Comparison of ENCODE assay signal across 30 mouse cellular contexts in the genomic region with DNA sequence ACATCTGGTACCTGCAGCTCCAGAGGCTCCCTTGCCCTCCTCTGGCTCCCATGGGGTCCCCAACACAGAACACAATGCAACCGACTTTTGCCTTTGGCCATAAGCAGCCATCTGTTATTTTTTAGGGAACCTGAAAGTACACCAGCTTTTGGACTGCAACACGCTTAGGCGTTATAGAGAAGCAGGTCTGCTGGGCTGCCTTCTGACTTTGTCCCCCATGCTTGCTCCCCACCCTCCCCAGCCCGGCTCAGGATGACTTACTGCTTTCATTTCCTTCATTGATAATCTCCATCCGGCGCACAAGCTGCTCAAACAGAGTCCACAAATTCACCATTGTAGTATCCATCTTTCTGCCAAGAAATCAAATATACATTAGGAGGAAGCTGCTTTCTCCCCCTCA. TPM values are rescaled to one million over a fixed set of nuclear protein-coding genes. Genes with fewer than 3 reads are reported as not detected.
DNase-seq lines count a peak whose midpoint lies in the region; ATAC-seq lines count a peak whose summit lies in the region.
"Had no signal": no experiment of that assay in that cellular context is flagged by ENCODE, and none has a peak within 500 bp of the region (broad histone marks: within the 10 kb centered on the region; RNA-seq: fewer than 3 reads in every experiment).

No protein-coding gene starts in this region.

- DNase-seq in embryonic facial prominence, embryonic 10.5 days (ENCODE audit: low spot score), result no peak
- no peak for DNase-seq in neural tube, embryonic 11.5 days (ENCODE audit: low spot score)
- DNase-seq in neural tube, embryonic 10.5 days (ENCODE audit: extremely low spot score, low spot score), result no peak
- no peak for DNase-seq in layer of hippocampus, adult 18-20 months (ENCODE audit: low spot score in 2 of 2)
- no peak for DNase-seq in cerebellum, postnatal 14 days
- DNase-seq: adrenal gland, postnatal 14 days; cerebellum, adult 9-11 months; gastrocnemius, postnatal 10 days; heart, adult 11 months; kidney, postnatal 25 days; left cerebral cortex, postnatal 4 days; lung, postnatal 36 days; thymus, postnatal 14 days had no signal

- no peak for ATAC-seq in embryonic facial prominence, embryonic 12.5 days (ENCODE audit: insufficient number of reproducible peaks, insufficient read depth, low FRiP score, low TSS enrichment)
- no peak for ATAC-seq in neural tube, embryonic 11.5 days (ENCODE audit: insufficient read depth, low FRiP score, low TSS enrichment)
- ATAC-seq in megakaryocyte, adult 5-6 weeks (ENCODE audit: poor library complexity, severe bottlenecking), result peak; percentile 88
- no peak for ATAC-seq in intestine, embryonic 16.5 days
- ATAC-seq: forebrain, embryonic 15.5 days; intestine, postnatal 0 days had no signal

- 68% methylated on average over 6 of the region's 6 CpGs for WGBS in embryonic facial prominence, embryonic 12.5 days
- WGBS in embryonic facial prominence, embryonic 10.5 days, result 88% methylated on average over 6 of the region's 6 CpGs
- 73% methylated on average over 6 of the region's 6 CpGs for WGBS in neural tube, embryonic 11.5 days
- WGBS in intestine, embryonic 16.5 days, result 74% methylated on average over 6 of the region's 6 CpGs

- H3K27ac ChIP-seq in embryonic facial prominence, embryonic 12.5 days, result peak overlapping the region; percentile 11; the same call in 1 of the 2 replicates
- no peak overlapping the region for H3K27ac ChIP-seq in embryonic facial prominence, embryonic 10.5 days (replicated peaks)
- H3K27ac ChIP-seq in neural tube, embryonic 11.5 days (ENCODE audit: low read depth, low read length), result peak overlapping the region; percentile 64
- no peak overlapping the region for H3K27ac ChIP-seq in intestine, embryonic 16.5 days (ENCODE audit: low read length)
- H3K27ac ChIP-seq: embryonic facial prominence, embryonic 15.5 days; forebrain, embryonic 15.5 days; limb, embryonic 15.5 days; liver, embryonic 14.5 days; lung, embryonic 15.5 days; midbrain, embryonic 10.5 days had no signal

- H3K9ac ChIP-seq in embryonic facial prominence, embryonic 12.5 days, result no peak overlapping the region
- no peak overlapping the region for H3K9ac ChIP-seq in neural tube, embryonic 11.5 days (ENCODE audit: low read length)
- no peak overlapping the region for H3K9ac ChIP-seq in intestine, embryonic 16.5 days (ENCODE audit: low read depth, low read length)
- H3K9ac ChIP-seq: embryonic facial prominence, embryonic 15.5 days; forebrain, embryonic 15.5 days; limb, embryonic 15.5 days; liver, embryonic 14.5 days; lung, embryonic 15.5 days had no signal

- H3K9me3 ChIP-seq in embryonic facial prominence, embryonic 12.5 days, result no peaks in the 10 kb centered on the region
- no peaks in the 10 kb centered on the region for H3K9me3 ChIP-seq in embryonic facial prominence, embryonic 10.5 days
- H3K9me3 ChIP-seq in neural tube, embryonic 11.5 days (ENCODE audit: control insufficient read depth, low read length), result no peaks in the 10 kb centered on the region
- H3K9me3 ChIP-seq in intestine, embryonic 16.5 days (ENCODE audit: control insufficient read depth, low read length), result no peaks in the 10 kb centered on the region
- H3K9me3 ChIP-seq: embryonic facial prominence, embryonic 15.5 days; forebrain, embryonic 15.5 days; limb, embryonic 15.5 days; lung, embryonic 15.5 days; midbrain, embryonic 10.5 days had no signal

- peaks cover 33% of the 10 kb centered on the region for H3K36me3 ChIP-seq in embryonic facial prominence, embryonic 12.5 days
- H3K36me3 ChIP-seq in embryonic facial prominence, embryonic 10.5 days (replicated peaks), result peaks cover 54% of the 10 kb centered on the region
- peaks cover 3% of the 10 kb centered on the region for H3K36me3 ChIP-seq in neural tube, embryonic 11.5 days (ENCODE audit: control insufficient read depth, insufficient read depth, low read length)
- peaks cover 6% of the 10 kb centered on the region; the same call in 1 of the 2 replicates for H3K36me3 ChIP-seq in intestine, embryonic 16.5 days (ENCODE audit: control insufficient read depth, insufficient read depth, low read length)

- H3K27me3 ChIP-seq in embryonic facial prominence, embryonic 12.5 days, result no peaks in the 10 kb centered on the region
- no peaks in the 10 kb centered on the region for H3K27me3 ChIP-seq in embryonic facial prominence, embryonic 10.5 days (replicated peaks; ENCODE audit: low read depth, poor library complexity, severe bottlenecking)
- H3K27me3 ChIP-seq in neural tube, embryonic 11.5 days (ENCODE audit: control insufficient read depth, insufficient read depth, low read length), result no peaks in the 10 kb centered on the region
- H3K27me3 ChIP-seq in intestine, embryonic 16.5 days (replicated peaks; ENCODE audit: control insufficient read depth, insufficient read depth, low read length), result no peaks in the 10 kb centered on the region
- H3K27me3 ChIP-seq: embryonic facial prominence, embryonic 15.5 days; forebrain, embryonic 15.5 days; limb, embryonic 15.5 days; lung, embryonic 15.5 days had no signal

- H3K4me1 ChIP-seq in embryonic facial prominence, embryonic 12.5 days, result peaks cover 20% of the 10 kb centered on the region
- H3K4me1 ChIP-seq in embryonic facial prominence, embryonic 10.5 days, result peaks cover 30% of the 10 kb centered on the region
- peaks cover 18% of the 10 kb centered on the region for H3K4me1 ChIP-seq in neural tube, embryonic 11.5 days (ENCODE audit: control insufficient read depth, insufficient read depth, low read length)
- H3K4me1 ChIP-seq in intestine, embryonic 16.5 days (ENCODE audit: control insufficient read depth, insufficient read depth, low read length), result 0 out of 2 replicates have a peak, but pooled peaks cover 13% of the 10 kb centered on the region

- H3K4me2 ChIP-seq in embryonic facial prominence, embryonic 12.5 days (replicated peaks), result no peak overlapping the region
- H3K4me2 ChIP-seq in neural tube, embryonic 11.5 days (ENCODE audit: low read depth), result no peak overlapping the region
- H3K4me2 ChIP-seq in intestine, embryonic 16.5 days (ENCODE audit: low read depth, low read length), result no peak overlapping the region
- H3K4me2 ChIP-seq: embryonic facial prominence, embryonic 15.5 days; forebrain, embryonic 15.5 days; heart, embryonic 11.5 days; limb, embryonic 15.5 days; lung, embryonic 15.5 days had no signal

- no peak overlapping the region for H3K4me3 ChIP-seq in embryonic facial prominence, embryonic 12.5 days
- H3K4me3 ChIP-seq in embryonic facial prominence, embryonic 10.5 days, result no peak overlapping the region
- H3K4me3 ChIP-seq in neural tube, embryonic 11.5 days (ENCODE audit: low read depth, low read length), result no peak overlapping the region
- H3K4me3 ChIP-seq in intestine, embryonic 16.5 days (ENCODE audit: low read length), result no peak overlapping the region
- H3K4me3 ChIP-seq: embryonic facial prominence, embryonic 15.5 days; forebrain, embryonic 15.5 days; limb, embryonic 15.5 days; lung, embryonic 15.5 days; midbrain, embryonic 10.5 days; myocyte had no signal

RNA-seq across cellular contexts. Expression of gene Racgap1, which starts 8.8 kb away (rescaled TPM):
- polyA plus RNA-seq in embryonic facial prominence, embryonic 12.5 days (2016; fragmentation: Nextera tagmentation; extraction: Ambion mirVana), result 136 and 149 TPM in 2 replicates
- polyA plus RNA-seq in embryonic facial prominence, embryonic 10.5 days (2016; fragmentation: Nextera tagmentation; extraction: Ambion mirVana), result 146 TPM in 2 replicates
- 175 and 185 TPM in 2 replicates for polyA plus RNA-seq in neural tube, embryonic 11.5 days (2014; fragmentation: Nextera tagmentation; extraction: Ambion mirVana)
- 136 and 140 TPM in 2 replicates for total RNA-seq in megakaryocyte, adult 5-6 weeks (2015)
- total RNA-seq in megakaryocyte, adult 5-6 weeks (2017), result 184 and 201 TPM in 2 replicates
- polyA plus RNA-seq in intestine, embryonic 16.5 days (2015; fragmentation: Nextera tagmentation; extraction: Ambion mirVana), result 97.1 and 104 TPM in 2 replicates
- total RNA-seq in layer of hippocampus, adult 18-20 months (2021), result 1 to 10 TPM; 3.8 to 6.8 TPM

RNA-seq across cellular contexts. Expression of gene Asic1, which starts 27.5 kb away (rescaled TPM):
- 6.2 and 6.7 TPM in 2 replicates for polyA plus RNA-seq in embryonic facial prominence, embryonic 12.5 days (2016; fragmentation: Nextera tagmentation; extraction: Ambion mirVana)
- 3.2 and 4.9 TPM in 2 replicates for polyA plus RNA-seq in embryonic facial prominence, embryonic 10.5 days (2016; fragmentation: Nextera tagmentation; extraction: Ambion mirVana)
- 15.1 and 17.0 TPM in 2 replicates for polyA plus RNA-seq in neural tube, embryonic 11.5 days (2014; fragmentation: Nextera tagmentation; extraction: Ambion mirVana)
- 0.05 TPM in 1 of 2 replicates, not detected in the other for total RNA-seq in megakaryocyte, adult 5-6 weeks (2015)
- 0.11 TPM in 1 of 2 replicates, not detected in the other for total RNA-seq in megakaryocyte, adult 5-6 weeks (2017)
- polyA plus RNA-seq in intestine, embryonic 16.5 days (2015; fragmentation: Nextera tagmentation; extraction: Ambion mirVana), result 1.7 and 2.0 TPM in 2 replicates
- 10 to 100 TPM; 29.6 to 36.9 TPM for total RNA-seq in layer of hippocampus, adult 18-20 months (2021)
- total RNA-seq: hematopoietic stem cell, adult 5-6 weeks had no signal

RNA-seq across cellular contexts. Expression of gene Aqp6, which starts 41.4 kb away (rescaled TPM):
- 0.08 TPM in 1 of 2 replicates, not detected in the other for polyA plus RNA-seq in embryonic facial prominence, embryonic 12.5 days (2016; fragmentation: Nextera tagmentation; extraction: Ambion mirVana)
- 0.10 TPM in 1 of 2 replicates, not detected in the other for polyA plus RNA-seq in embryonic facial prominence, embryonic 10.5 days (2016; fragmentation: Nextera tagmentation; extraction: Ambion mirVana)
- 0.64 and 0.66 TPM in 2 replicates for polyA plus RNA-seq in neural tube, embryonic 11.5 days (2014; fragmentation: Nextera tagmentation; extraction: Ambion mirVana)
- not detected in 2 replicates for total RNA-seq in megakaryocyte, adult 5-6 weeks (2015)
- total RNA-seq in megakaryocyte, adult 5-6 weeks (2017), result not detected in 2 replicates
- not detected in 2 replicates for polyA plus RNA-seq in intestine, embryonic 16.5 days (2015; fragmentation: Nextera tagmentation; extraction: Ambion mirVana)
- total RNA-seq in layer of hippocampus, adult 18-20 months (2021), result not detected
- total RNA-seq: adrenal gland, postnatal 14 days; gastrocnemius, postnatal 10 days; hematopoietic stem cell, adult 5-6 weeks; left cerebral cortex, postnatal 4 days had no signal
- polyA plus RNA-seq: embryonic facial prominence, embryonic 15.5 days; forebrain, embryonic 15.5 days; heart, embryonic 11.5 days; heart, postnatal 0 days; intestine, postnatal 0 days; kidney, embryonic 14.5 days; limb, embryonic 15.5 days; liver, embryonic 14.5 days; lung, embryonic 15.5 days; midbrain, embryonic 10.5 days; myocyte; stomach, embryonic 14.5 days had no signal

RNA-seq across cellular contexts. Expression of gene Aqp5, which starts 52.0 kb away (rescaled TPM):
- polyA plus RNA-seq in embryonic facial prominence, embryonic 12.5 days (2016; fragmentation: Nextera tagmentation; extraction: Ambion mirVana), result 0.33 TPM in 1 of 2 replicates, not detected in the other
- polyA plus RNA-seq in embryonic facial prominence, embryonic 10.5 days (2016; fragmentation: Nextera tagmentation; extraction: Ambion mirVana), result 0.10 TPM in 1 of 2 replicates, not detected in the other
- polyA plus RNA-seq in neural tube, embryonic 11.5 days (2014; fragmentation: Nextera tagmentation; extraction: Ambion mirVana), result 0.27 and 0.59 TPM in 2 replicates
- not detected in 2 replicates for total RNA-seq in megakaryocyte, adult 5-6 weeks (2015)
- total RNA-seq in megakaryocyte, adult 5-6 weeks (2017), result not detected in 2 replicates
- 0.47 and 0.53 TPM in 2 replicates for polyA plus RNA-seq in intestine, embryonic 16.5 days (2015; fragmentation: Nextera tagmentation; extraction: Ambion mirVana)
- total RNA-seq in layer of hippocampus, adult 18-20 months (2021), result not detected
- total RNA-seq: hematopoietic stem cell, adult 5-6 weeks; layer of hippocampus, adult 8-10 months had no signal
- polyA plus RNA-seq: forebrain, embryonic 15.5 days; intestine, postnatal 0 days; midbrain, embryonic 10.5 days had no signal

RNA-seq across cellular contexts. Expression of gene Smarcd1, which starts 59.3 kb away (rescaled TPM):
- 67.4 and 80.2 TPM in 2 replicates for polyA plus RNA-seq in embryonic facial prominence, embryonic 12.5 days (2016; fragmentation: Nextera tagmentation; extraction: Ambion mirVana)
- 83.3 and 89.1 TPM in 2 replicates for polyA plus RNA-seq in embryonic facial prominence, embryonic 10.5 days (2016; fragmentation: Nextera tagmentation; extraction: Ambion mirVana)
- 117 and 135 TPM in 2 replicates for polyA plus RNA-seq in neural tube, embryonic 11.5 days (2014; fragmentation: Nextera tagmentation; extraction: Ambion mirVana)
- total RNA-seq in megakaryocyte, adult 5-6 weeks (2015), result 12.0 and 12.4 TPM in 2 replicates
- total RNA-seq in megakaryocyte, adult 5-6 weeks (2017), result 9.3 and 16.1 TPM in 2 replicates
- 19.3 and 20.9 TPM in 2 replicates for polyA plus RNA-seq in intestine, embryonic 16.5 days (2015; fragmentation: Nextera tagmentation; extraction: Ambion mirVana)
- total RNA-seq in layer of hippocampus, adult 18-20 months (2021), result 100 to 1,000 TPM; 108 to 109 TPM

Comparison
In these comparisons a context has a peak if more than half of its experiments do, and no peak if none do; other contexts are left out.
1. H3K27ac ChIP-seq: peak in embryonic facial prominence, embryonic 12.5 days (single experiment) and neural tube, embryonic 11.5 days (single experiment); none in embryonic facial prominence, embryonic 10.5 days (single experiment) and intestine, embryonic 16.5 days (single experiment).